Mouse (Mus musculus): ENCODE results near the gene Ncoa4.

GRCm38 (mm10) chr14:32175310-32175709 lies 15.6 kb downstream of the Ncoa4 start:
- no peak for TF ChIP-seq CTCF (conservative IDR thresholded peaks at IDR 0.05; ENCODE audit: insufficient read depth, insufficient read length, low read depth, low read length)
- no peak for TF ChIP-seq POLR2A (IDR thresholded peaks at IDR 0.05; ENCODE audit: low read depth, low read length)

All from kidney, adult 2 months (tissue).